Mouse (Mus musculus) lung, postnatal 0 days (tissue): ENCODE measurements around the gene Tomm7. TPM values are rescaled to one million over a fixed set of nuclear protein-coding genes. Genes with fewer than 3 reads are reported as not detected.

Source experiments
- ATAC-seq: fragments of 200-750 bp; cut with Nextera tagmentation; 2 replicates; pipeline ENCODE4 v1.8.0; 2017; ENCODE audit warnings: moderate library complexity
- DNase-seq: peaks from one replicate; pipeline ENCODE4 v3.0.0-alpha.2; 2016; ENCODE audit warnings: low spot score
- H3K27ac ChIP-seq: fragments of 300-500 bp; sonication (generic); 2 replicates; pipeline ENCODE4 v1.5.1; 2014; ENCODE audit warnings: antibody characterized with exemption, mild to moderate bottlenecking, low read length, mixed read lengths
- H3K27me3 ChIP-seq: fragments of 300-500 bp; sonication (generic); replicated peaks from 2 replicates; pipeline ENCODE4 v1.6.1; 2014; ENCODE audit warnings: low read length, mixed read lengths; ENCODE audit not compliant: insufficient read depth
- H3K36me3 ChIP-seq: fragments of 300-500 bp; sonication (generic); 2 replicates; pipeline ENCODE4 v1.6.1; 2014; ENCODE audit warnings: low read length, mixed read lengths; ENCODE audit not compliant: insufficient read depth
- H3K4me1 ChIP-seq: fragments of 300-500 bp; sonication (generic); 2 replicates; pipeline ENCODE4 v1.6.1; 2014; ENCODE audit warnings: antibody characterized with exemption, low read depth, low read length, mixed read lengths; ENCODE audit not compliant: insufficient read depth
- H3K4me2 ChIP-seq: fragments of 300-500 bp; sonication (generic); replicated peaks from 2 replicates; pipeline ENCODE4 v1.6.1; 2014; ENCODE audit warnings: low read depth, mild to moderate bottlenecking, low read length, moderate library complexity, mixed read lengths
- H3K4me3 ChIP-seq: fragments of 300-500 bp; sonication (generic); 2 replicates; pipeline ENCODE4 v1.5.1; 2014; ENCODE audit warnings: low read depth, low read length
- H3K9ac ChIP-seq: fragments of 300-500 bp; sonication (generic); replicated peaks from 2 replicates; pipeline ENCODE4 v1.6.1; 2014; ENCODE audit warnings: low read depth, mild to moderate bottlenecking
- H3K9me3 ChIP-seq: fragments of 300-500 bp; sonication (generic); 2 replicates; pipeline ENCODE4 v1.6.1; 2016; ENCODE audit warnings: low read length, mixed read lengths
- CTCF ChIP-seq: IDR thresholded peaks from 2 replicates; pipeline ENCODE4 v1.5.1; 2016; ENCODE audit warnings: antibody characterized with exemption, mild to moderate bottlenecking
- EP300 ChIP-seq: IDR thresholded peaks from 2 replicates; pipeline ENCODE4 v1.6.1; 2016; ENCODE audit warnings: antibody characterized with exemption, mild to moderate bottlenecking, control low read depth
- WGBS: fragments of 180-500 bp; shearing (Covaris S2); extraction: QIAGEN DNeasy Blood & Tissue Kit; methylation state at CpG from one replicate; pipeline ENCODE4 v1.1.7; 2014; 5-methylcytosine and 5-hydroxymethylcytosine counted together
- polyA plus RNA-seq: library from polyadenylated mRNA; unstranded; fragments of >200 nt; fragmentation: Nextera tagmentation; extraction: Ambion mirVana; gene quantifications from 2 replicates; pipeline ENCODE4 v1.2.1, GENCODE M21; 2015

The Tomm7 gene
- polyA plus RNA-seq, 1 experiment from 2014 or later, result 102 TPM

DNA sequence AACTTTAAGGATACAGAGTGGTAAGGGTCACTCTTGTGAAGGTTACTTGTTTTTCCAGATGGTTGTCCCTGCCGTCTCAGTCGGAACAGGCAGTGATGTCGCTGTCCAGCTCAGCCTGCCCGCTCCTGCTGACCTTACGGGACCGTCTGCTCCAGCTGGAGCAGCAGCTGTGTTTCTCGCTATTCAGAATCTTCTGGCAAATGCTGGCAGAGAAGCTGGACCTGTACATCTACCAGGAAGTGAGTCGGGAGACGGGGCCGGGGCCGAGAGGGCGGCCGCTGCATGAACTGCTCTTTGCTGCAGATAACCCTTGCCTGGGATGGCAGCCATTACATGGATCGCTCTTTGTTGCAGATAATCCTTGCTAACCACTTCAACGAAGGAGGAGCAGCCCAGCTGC lies 27.3 kb downstream of the Tomm7 start:
- H3K9me3 ChIP-seq, result no peaks in the 10 kb centered on the region
- H3K4me2 ChIP-seq, result no peak overlapping the region
- no peak overlapping the region for H3K27ac ChIP-seq
- DNase-seq (no peak), ATAC-seq (no peak)
- no peaks in the 10 kb centered on the region for H3K4me1 ChIP-seq
- peaks cover 19% of the 10 kb centered on the region for H3K36me3 ChIP-seq
- no peak overlapping the region for H3K9ac ChIP-seq
- H3K27me3 ChIP-seq, result no peaks in the 10 kb centered on the region
- no peak overlapping the region for H3K4me3 ChIP-seq
- WGBS, result 87% methylated on average over 15 of the region's 15 CpGs
- no peak for TF ChIP-seq CTCF
- no peak for TF ChIP-seq EP300

DNA sequence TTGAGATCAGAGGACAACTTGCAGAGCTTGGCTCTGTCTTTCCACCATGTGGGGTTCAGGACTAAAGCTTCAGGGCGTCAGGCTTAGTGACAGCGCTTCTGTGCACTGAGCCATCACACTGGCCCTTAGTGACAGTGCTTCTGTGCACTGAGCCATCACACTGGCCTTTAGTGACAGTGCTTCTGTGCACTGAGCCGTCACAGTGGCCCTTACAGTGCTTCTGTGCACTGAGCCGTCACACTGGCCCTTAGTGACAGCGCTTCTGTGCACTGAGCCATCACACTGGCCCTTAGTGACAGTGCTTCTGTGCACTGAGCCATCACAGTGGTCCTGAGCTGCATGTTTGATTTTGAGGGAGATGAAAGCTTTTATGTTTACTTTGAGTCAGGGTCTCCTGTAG lies 29.1 kb downstream of the Tomm7 start:
- Histone ChIP-seq H3K27me3 (no peaks in the 10 kb centered on the region), H3K36me3 (peaks cover 31% of the 10 kb centered on the region), H3K9me3 (no peaks in the 10 kb centered on the region), H3K27ac (no peak overlapping the region), H3K4me3 (no peak overlapping the region), H3K4me2 (no peak overlapping the region), H3K4me1 (no peaks in the 10 kb centered on the region), H3K9ac (no peak overlapping the region)
- WGBS, result 88% methylated on average over 5 of the region's 5 CpGs
- no peak for DNase-seq
- ATAC-seq, result no peak
- TF ChIP-seq CTCF (no peak), EP300 (no peak)

DNA sequence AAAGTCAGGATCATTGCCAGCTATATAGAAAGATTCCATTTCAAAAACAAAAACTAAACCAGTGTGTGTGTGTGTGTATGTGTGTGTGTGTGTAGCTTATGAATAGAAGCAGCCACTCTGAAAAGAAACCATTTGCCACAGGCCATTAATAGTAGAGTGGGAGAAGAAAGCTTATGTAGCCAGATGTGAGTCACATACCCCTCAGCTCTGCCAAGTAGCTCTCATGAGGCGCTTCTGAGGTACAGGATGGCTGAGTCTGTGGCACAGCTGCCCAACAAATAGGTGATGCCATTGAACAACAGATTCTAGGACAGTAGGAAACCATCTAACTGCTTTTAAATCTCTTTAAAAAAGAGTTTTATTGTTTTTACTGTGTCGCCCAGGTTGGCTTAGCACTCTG lies 51.2 kb downstream of the Tomm7 start:
- no peak for DNase-seq
- H3K9me3 ChIP-seq, result no peaks in the 10 kb centered on the region
- TF ChIP-seq CTCF, result no peak
- TF ChIP-seq EP300, result no peak
- peaks cover 18% of the 10 kb centered on the region for H3K36me3 ChIP-seq
- H3K9ac ChIP-seq, result no peak overlapping the region
- H3K4me3 ChIP-seq, result no peak overlapping the region
- no peaks in the 10 kb centered on the region for H3K27me3 ChIP-seq
- no peak overlapping the region for H3K27ac ChIP-seq
- 0 out of 2 replicates have a peak, but pooled peaks cover 5% of the 10 kb centered on the region for H3K4me1 ChIP-seq
- H3K4me2 ChIP-seq, result no peak overlapping the region
- WGBS, result 86% methylated on average over 2 of the region's 2 CpGs
- no peak for ATAC-seq

DNA sequence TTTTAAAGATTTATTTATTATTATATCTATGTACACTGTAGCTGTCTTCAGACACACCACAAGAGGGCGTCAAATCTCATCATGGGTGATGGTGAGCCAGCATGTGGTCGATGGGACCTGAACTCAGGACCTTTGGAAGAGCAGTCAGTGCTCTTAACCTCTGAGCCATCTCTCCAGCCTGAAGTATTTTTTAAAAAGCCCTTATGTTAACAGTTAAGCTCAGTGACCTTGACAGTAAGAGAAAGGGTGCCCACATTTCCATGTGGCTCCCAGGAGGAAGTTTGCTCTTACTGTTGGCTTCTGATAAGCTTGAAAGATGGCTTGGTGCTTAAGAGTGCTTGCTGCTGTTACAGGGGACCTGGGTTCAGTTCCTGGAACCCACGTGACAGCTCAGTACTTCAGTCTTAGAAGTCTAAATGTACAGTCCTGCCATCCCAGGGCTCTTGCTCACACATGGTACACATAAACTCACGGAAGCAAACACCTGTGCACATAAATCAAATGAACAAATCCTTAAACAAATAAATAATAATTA lies 54.8 kb downstream of the Tomm7 start:
- no peak for TF ChIP-seq EP300
- no peak for TF ChIP-seq CTCF
- no peak overlapping the region for H3K9ac ChIP-seq
- no peaks in the 10 kb centered on the region for H3K9me3 ChIP-seq
- 0 out of 2 replicates have a peak, but pooled peaks cover 5% of the 10 kb centered on the region for H3K4me1 ChIP-seq
- no peak overlapping the region for H3K4me2 ChIP-seq
- no peak overlapping the region for H3K27ac ChIP-seq
- DNase-seq, result no peak
- ATAC-seq, result no peak
- H3K36me3 ChIP-seq, result no peaks in the 10 kb centered on the region
- H3K4me3 ChIP-seq, result no peak overlapping the region
- H3K27me3 ChIP-seq, result no peaks in the 10 kb centered on the region
- 75% methylated on average over 4 of the region's 4 CpGs for WGBS

Other genes starting within 250 kb of the Tomm7 start
- gene Srpk2, start 159.5 kb downstream of the Tomm7 start, polyA plus RNA-seq, result 38.1 and 43.8 TPM in 2 replicates
- 6.3 and 6.7 TPM in 2 replicates for gene Pus7, start 60.5 kb downstream of the Tomm7 start, polyA plus RNA-seq
- 19.7 and 21.3 TPM in 2 replicates for gene Rint1, start 56.5 kb downstream of the Tomm7 start, polyA plus RNA-seq
- 11.5 and 12.4 TPM in 2 replicates for gene Fam126a, start 186.5 kb upstream of the Tomm7 start, polyA plus RNA-seq